Mouse (Mus musculus) lung, postnatal 0 days (tissue): ENCODE data around the gene Adk.

Experiments used
- CTCF ChIP-seq: IDR thresholded peaks from 2 replicates; pipeline ENCODE4 v1.5.1; 2016; ENCODE audit warnings: antibody characterized with exemption, mild to moderate bottlenecking
- EP300 ChIP-seq: IDR thresholded peaks from 2 replicates; pipeline ENCODE4 v1.6.1; 2016; ENCODE audit warnings: antibody characterized with exemption, mild to moderate bottlenecking, control low read depth

DNA sequence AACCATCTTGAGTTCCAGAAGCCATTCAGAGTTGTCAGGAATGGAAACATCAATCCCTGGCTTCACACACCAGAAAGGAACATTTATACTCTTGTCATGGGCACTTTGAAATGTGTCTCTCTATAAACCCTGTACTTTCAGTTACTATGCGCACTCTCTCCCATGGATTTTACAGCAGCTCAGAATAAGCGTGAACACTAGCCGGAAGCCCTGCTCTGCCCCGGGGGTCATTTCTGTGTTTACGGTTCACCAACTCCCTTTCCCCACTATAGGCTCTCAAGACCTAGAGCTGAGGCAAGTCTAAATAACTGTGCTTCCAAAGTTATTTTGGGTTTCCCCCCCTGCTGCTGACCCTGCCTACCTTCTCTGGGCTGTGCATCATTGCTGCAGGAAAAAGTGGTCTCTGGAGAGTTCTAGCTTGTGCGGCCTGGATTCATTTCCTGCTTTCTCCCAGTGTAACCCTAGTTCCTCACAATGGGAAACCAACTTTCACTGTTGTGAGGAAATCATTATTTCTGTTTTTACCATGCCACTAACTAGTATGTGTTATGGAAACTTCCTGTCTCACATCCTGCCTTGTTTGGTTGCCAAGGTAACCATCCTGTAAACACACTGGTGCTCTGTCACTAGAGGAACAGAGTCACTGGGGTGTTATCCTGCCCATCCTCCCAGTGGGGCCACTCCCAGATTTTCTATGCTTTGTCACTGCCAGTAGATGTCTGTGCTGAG, 20.4 kb upstream of the Adk start:
- TF ChIP-seq EP300 (peak; percentile 80), CTCF (0 out of 2 replicates have a peak, but pooled peaks have one; percentile 5)
